Mouse (Mus musculus) intestine, postnatal 0 days (tissue): ENCODE measurements around the gene Sirt1. TPM values are rescaled to one million over a fixed set of nuclear protein-coding genes. Genes with fewer than 3 reads are reported as not detected.

Experiments
- ATAC-seq: fragments of 200-750 bp; cut with Nextera tagmentation; 2 replicates; pipeline ENCODE4 v1.8.0; 2017; ENCODE audit warnings: mild to moderate bottlenecking, moderate TSS enrichment, moderate library complexity
- H3K27ac ChIP-seq: fragments of 300-500 bp; sonication (generic); 2 replicates; pipeline ENCODE4 v1.5.1; 2014; ENCODE audit warnings: mild to moderate bottlenecking, low read depth, low read length, moderate library complexity
- H3K27me3 ChIP-seq: fragments of 300-500 bp; sonication (generic); replicated peaks from 2 replicates; pipeline ENCODE4 v1.6.1; 2014; ENCODE audit warnings: low read length, mixed read lengths; ENCODE audit not compliant: control insufficient read depth, insufficient read depth
- H3K36me3 ChIP-seq: fragments of 300-500 bp; sonication (generic); 2 replicates; pipeline ENCODE4 v1.6.1; 2014; ENCODE audit warnings: mild to moderate bottlenecking, moderate library complexity; ENCODE audit not compliant: control insufficient read depth, insufficient read depth
- H3K4me1 ChIP-seq: fragments of 300-500 bp; sonication (generic); replicated peaks from 2 replicates; pipeline ENCODE4 v1.6.1; 2014; ENCODE audit warnings: antibody characterized with exemption, low read length, mixed read lengths; ENCODE audit not compliant: control insufficient read depth, insufficient read depth
- H3K4me2 ChIP-seq: fragments of 300-500 bp; sonication (generic); replicated peaks from 2 replicates; pipeline ENCODE4 v1.6.1; 2014; ENCODE audit warnings: low read depth, mild to moderate bottlenecking, moderate library complexity
- H3K4me3 ChIP-seq: fragments of 300-500 bp; sonication (generic); 2 replicates; pipeline ENCODE4 v1.5.1; 2014; ENCODE audit warnings: low read depth, low read length
- H3K9ac ChIP-seq: fragments of 300-500 bp; sonication (generic); 2 replicates; pipeline ENCODE4 v1.6.1; 2014; ENCODE audit warnings: mild to moderate bottlenecking, low read depth, low read length
- H3K9me3 ChIP-seq: fragments of 300-500 bp; sonication (generic); 2 replicates; pipeline ENCODE4 v1.6.1; 2016; ENCODE audit warnings: mixed run types; ENCODE audit not compliant: control insufficient read depth
- CTCF ChIP-seq: sonication (generic); IDR thresholded peaks from 2 replicates; pipeline ENCODE4 v1.5.1; 2016; ENCODE audit warnings: low read depth, mild to moderate bottlenecking, control low read depth, antibody characterized with exemption, moderate library complexity
- WGBS: fragments of 180-500 bp; shearing (Covaris S2); extraction: QIAGEN DNeasy Blood & Tissue Kit; methylation state at CpG from one replicate; pipeline ENCODE4 v1.1.7; 2014; 5-methylcytosine and 5-hydroxymethylcytosine counted together
- polyA plus RNA-seq: library from polyadenylated mRNA; unstranded; fragments of >200 nt; fragmentation: Nextera tagmentation; extraction: Ambion mirVana; gene quantifications from 2 replicates; pipeline ENCODE4 v1.2.1, GENCODE M21; 2015

The Sirt1 gene
- polyA plus RNA-seq, 1 experiment from 2014 or later = 3.9 TPM

DNA sequence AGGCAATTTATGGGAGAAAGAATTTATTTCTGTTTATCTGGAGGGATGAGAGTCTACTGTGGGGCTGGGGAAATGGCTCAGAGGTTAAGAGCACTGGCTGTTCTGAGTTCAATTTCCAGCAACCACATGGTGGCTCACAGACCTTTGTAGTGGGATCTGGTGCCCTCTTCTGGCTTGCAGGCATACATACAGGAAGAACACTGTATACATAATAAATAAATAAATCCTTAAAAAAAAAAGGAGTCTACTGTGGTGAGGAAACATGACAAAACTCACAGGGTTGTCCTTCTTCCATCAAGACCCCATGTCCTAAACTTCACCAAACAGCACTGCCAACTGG, 42.9 kb upstream of the Sirt1 start:
- no peak for ATAC-seq
- Histone ChIP-seq H3K27me3 (no peaks in the 10 kb centered on the region), H3K4me3 (no peak overlapping the region), H3K36me3 (no peaks in the 10 kb centered on the region), H3K27ac (no peak overlapping the region), H3K4me1 (no peaks in the 10 kb centered on the region), H3K9me3 (no peaks in the 10 kb centered on the region), H3K9ac (no peak overlapping the region), H3K4me2 (no peak overlapping the region)
- TF ChIP-seq CTCF = peak; percentile 67

DNA sequence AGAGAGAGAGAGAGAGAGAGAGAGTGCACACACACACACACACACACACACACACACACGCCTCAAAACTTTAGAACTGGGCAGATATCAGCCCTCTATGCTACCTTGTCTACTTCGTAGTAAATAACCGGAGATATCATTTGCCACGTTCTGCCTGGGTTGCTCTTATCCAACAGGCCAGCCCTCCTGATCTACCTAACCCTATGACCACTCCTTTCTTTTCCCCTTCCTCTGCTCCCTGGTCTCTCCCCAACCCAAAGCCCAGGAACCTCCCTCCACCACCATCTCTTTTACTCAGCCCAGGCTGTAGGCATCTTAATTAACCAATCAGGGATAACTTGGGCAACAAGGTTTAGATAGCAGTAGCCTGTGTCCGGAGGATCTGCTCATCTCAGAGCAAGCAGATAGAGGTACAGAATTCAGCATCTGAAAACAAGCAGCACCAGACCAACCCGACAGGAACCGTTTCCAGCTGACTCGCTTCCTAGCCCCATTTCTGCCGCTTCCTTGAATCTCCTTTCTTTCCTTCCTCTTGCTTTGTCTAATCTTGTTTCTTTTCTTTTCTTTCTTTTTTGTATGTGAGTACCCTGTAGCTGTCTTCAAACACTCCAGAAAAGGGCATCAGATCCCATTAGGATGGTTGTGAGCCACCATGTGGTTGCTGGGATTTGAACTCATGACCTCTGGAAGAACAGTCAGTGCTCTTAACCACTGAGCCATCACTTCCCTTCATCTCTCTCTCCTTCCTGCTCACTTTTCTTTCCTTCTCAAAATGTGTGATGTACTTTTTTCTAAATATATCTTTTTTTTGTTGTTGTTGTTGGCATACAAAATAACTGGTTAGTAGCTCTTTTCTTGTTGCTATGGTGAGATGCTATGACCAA, 42.3 kb upstream of the Sirt1 start:
- Histone ChIP-seq H3K36me3 (no peaks in the 10 kb centered on the region), H3K9me3 (no peaks in the 10 kb centered on the region), H3K4me3 (no peak overlapping the region), H3K9ac (no peak overlapping the region), H3K4me2 (no peak overlapping the region), H3K4me1 (no peaks in the 10 kb centered on the region), H3K27ac (no peak overlapping the region), H3K27me3 (no peaks in the 10 kb centered on the region)
- WGBS = 86% methylated on average over 9 of the region's 9 CpGs
- ATAC-seq = no peak
- no peak for TF ChIP-seq CTCF

DNA sequence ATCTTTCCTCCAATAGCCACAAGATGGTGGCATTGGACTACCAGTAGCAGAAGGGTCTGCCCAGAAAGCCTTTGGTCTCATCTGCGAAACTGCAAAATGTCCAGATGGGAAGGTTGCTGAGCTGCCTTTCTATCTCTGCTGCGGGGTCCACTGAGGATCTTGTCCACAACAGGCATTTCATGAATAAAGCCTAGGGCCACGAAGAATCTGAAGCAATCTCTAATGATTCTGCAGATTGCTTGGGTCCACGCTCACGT, 41.2 kb upstream of the Sirt1 start:
- no peak for ATAC-seq
- no peaks in the 10 kb centered on the region for H3K36me3 ChIP-seq
- no peaks in the 10 kb centered on the region for H3K9me3 ChIP-seq
- no peak for TF ChIP-seq CTCF
- no peak overlapping the region for H3K9ac ChIP-seq
- no peak overlapping the region for H3K27ac ChIP-seq
- H3K4me2 ChIP-seq = no peak overlapping the region
- 86% methylated on average over 5 of the region's 5 CpGs for WGBS
- H3K4me3 ChIP-seq = no peak overlapping the region
- no peaks in the 10 kb centered on the region for H3K4me1 ChIP-seq
- no peaks in the 10 kb centered on the region for H3K27me3 ChIP-seq

DNA sequence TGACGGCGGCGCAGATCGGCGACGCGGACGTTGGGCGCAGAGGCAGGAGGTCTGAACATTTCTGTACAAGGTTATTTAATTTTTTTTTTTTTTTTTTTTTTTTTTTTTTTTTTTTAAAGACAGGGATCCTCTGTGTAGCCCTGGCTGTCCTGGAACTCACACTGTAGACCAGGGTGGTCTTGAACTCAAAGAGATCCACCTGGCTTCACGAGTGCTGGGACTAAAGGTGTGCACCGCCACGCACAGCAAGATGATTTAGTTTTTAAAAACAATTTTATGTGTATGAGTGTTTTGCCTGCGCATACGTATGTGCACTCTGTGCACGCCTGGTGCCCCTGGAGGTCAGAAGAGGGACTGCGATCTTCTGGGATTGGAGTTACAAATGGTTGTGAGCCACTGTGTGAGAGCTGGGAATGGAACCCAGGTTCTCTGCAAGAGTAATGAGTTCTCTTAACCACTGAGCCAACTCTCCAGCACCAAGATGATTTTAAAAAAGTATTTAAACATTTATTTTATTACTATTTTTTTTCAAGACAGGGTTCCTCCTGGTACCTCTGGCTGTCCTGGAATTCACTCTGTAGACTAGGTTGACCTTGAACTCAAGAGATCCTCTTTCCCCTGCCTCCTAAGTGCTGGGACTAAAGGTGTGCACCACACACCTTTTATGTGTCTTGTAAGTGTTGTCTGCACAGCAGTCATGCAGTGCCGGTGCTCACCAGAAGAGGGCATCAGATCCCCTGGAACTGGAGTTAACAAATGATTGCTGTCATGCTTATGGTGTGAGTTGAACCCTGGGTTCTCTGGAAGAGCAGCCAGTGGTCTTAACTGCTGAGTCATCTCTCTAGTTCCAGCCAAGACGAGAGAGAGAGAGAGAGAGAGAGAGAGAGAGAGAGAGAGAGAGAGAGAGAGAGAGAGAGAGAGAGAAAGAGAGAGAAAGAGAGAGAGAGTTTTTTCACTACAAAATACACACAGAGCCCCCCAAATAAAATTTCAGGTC, 40.5 kb upstream of the Sirt1 start, which contains the start of gene Gm7075:
Gene Gm7075, minus strand, starts transcription at position 51 of the 997 bp plus-strand sequence.
- H3K9ac ChIP-seq = no peak within 1 kb of the TSS
- H3K4me1 ChIP-seq = no peaks in the 10 kb centered on the region
- no peaks in the 10 kb centered on the region for H3K9me3 ChIP-seq
- H3K4me2 ChIP-seq = no peak within 1 kb of the TSS
- no peak for ATAC-seq
- WGBS = 89% methylated on average over 18 of the region's 18 CpGs
- no peaks in the 10 kb centered on the region for H3K27me3 ChIP-seq
- H3K4me3 ChIP-seq = no peak within 1 kb of the TSS
- no peak within 1 kb of the TSS for H3K27ac ChIP-seq
- TF ChIP-seq CTCF = peak; percentile 59
- H3K36me3 ChIP-seq = no peaks in the 10 kb centered on the region

DNA sequence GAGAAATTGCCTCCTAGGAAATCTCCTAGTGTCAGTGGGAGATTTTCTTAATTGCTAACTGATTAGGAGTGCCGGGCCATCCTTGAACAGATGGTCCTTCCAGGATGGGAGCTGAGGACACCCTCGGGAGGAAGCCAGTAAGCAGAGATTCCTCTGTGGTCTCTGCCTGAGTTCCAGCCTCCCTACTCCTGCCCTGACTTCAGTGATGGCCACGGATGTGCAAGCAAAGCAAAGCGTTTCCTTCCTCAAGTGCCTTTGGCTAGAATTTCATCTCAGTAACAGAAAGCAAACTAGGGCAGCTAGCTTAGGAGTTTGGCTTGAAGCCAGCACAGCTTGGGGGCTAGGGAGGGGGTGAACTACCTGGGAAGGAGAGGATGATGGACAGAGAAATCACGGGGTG, 35.6 kb upstream of the Sirt1 start:
- no peak overlapping the region for H3K4me3 ChIP-seq
- H3K36me3 ChIP-seq = no peaks in the 10 kb centered on the region
- H3K27me3 ChIP-seq = no peaks in the 10 kb centered on the region
- no peaks in the 10 kb centered on the region for H3K9me3 ChIP-seq
- no peak overlapping the region for H3K9ac ChIP-seq
- H3K4me2 ChIP-seq = no peak overlapping the region
- 42% methylated on average over 5 of the region's 5 CpGs for WGBS
- no peak for TF ChIP-seq CTCF
- ATAC-seq = no peak
- H3K4me1 ChIP-seq = no peaks in the 10 kb centered on the region
- no peak overlapping the region for H3K27ac ChIP-seq

DNA sequence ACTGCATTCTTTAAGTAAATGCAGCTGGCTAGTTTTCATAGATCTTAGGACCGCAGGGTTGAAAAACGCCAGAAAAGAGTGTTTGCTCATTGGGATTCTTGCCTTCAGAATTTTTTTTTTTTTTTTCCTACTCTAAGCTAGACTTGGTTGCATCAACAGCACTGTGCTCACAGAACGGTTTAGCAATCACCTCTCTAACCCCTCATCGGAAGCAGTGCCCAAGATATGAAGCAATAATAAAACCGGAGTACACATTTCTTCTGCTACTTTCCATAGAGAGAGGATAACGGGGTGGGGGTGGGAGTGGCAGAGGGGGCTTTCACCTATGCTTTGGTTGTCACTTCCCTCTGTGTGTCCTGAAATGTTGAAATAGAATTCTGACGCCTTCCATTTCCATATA, 34.3 kb upstream of the Sirt1 start:
- TF ChIP-seq CTCF = no peak
- Histone ChIP-seq H3K9ac (no peak overlapping the region), H3K4me2 (peak overlapping the region; percentile 24; the same call in 1 of the 2 replicates), H3K36me3 (no peaks in the 10 kb centered on the region), H3K9me3 (no peaks in the 10 kb centered on the region), H3K4me3 (no peak overlapping the region), H3K27ac (no peak overlapping the region), H3K4me1 (no peaks in the 10 kb centered on the region), H3K27me3 (no peaks in the 10 kb centered on the region)
- ATAC-seq = no peak
- 35% methylated on average over 7 of the region's 7 CpGs for WGBS
